Mouse (Mus musculus) lung, embryonic 16.5 days (tissue): ENCODE results near the gene Rps6ka1. TPM values are rescaled to one million over a fixed set of nuclear protein-coding genes. Genes with fewer than 3 reads are reported as not detected.

Experiments
- ATAC-seq: fragments of 200-750 bp; cut with Nextera tagmentation; 2 replicates; pipeline ENCODE4 v1.8.0; 2017; ENCODE audit warnings: low read depth, mild to moderate bottlenecking, moderate library complexity
- H3K27ac ChIP-seq: fragments of 300-500 bp; sonication (generic); 2 replicates; pipeline ENCODE4 v1.5.1; 2014; ENCODE audit warnings: mild to moderate bottlenecking, control low read depth, low read length
- H3K27me3 ChIP-seq: fragments of 300-500 bp; sonication (generic); 2 replicates; pipeline ENCODE4 v1.6.1; 2014; ENCODE audit warnings: low read depth, low read length, mixed read lengths; ENCODE audit not compliant: control insufficient read depth, insufficient read depth
- H3K36me3 ChIP-seq: fragments of 300-500 bp; sonication (generic); 2 replicates; pipeline ENCODE4 v1.6.1; 2014; ENCODE audit warnings: low read length; ENCODE audit not compliant: control insufficient read depth, insufficient read depth
- H3K4me1 ChIP-seq: fragments of 300-500 bp; sonication (generic); replicated peaks from 2 replicates; pipeline ENCODE4 v1.6.1; 2014; ENCODE audit warnings: low read length, mixed read lengths; ENCODE audit not compliant: control insufficient read depth, insufficient read depth
- H3K4me2 ChIP-seq: fragments of 300-500 bp; sonication (generic); 2 replicates; pipeline ENCODE4 v1.6.1; 2014; ENCODE audit warnings: low read depth, low read length, control low read depth
- H3K4me3 ChIP-seq: fragments of 300-500 bp; sonication (generic); 2 replicates; pipeline ENCODE4 v1.5.1; 2014; ENCODE audit warnings: mild to moderate bottlenecking, low read length, control low read depth
- H3K9ac ChIP-seq: fragments of 300-500 bp; sonication (generic); 2 replicates; pipeline ENCODE4 v1.6.1; 2014; ENCODE audit warnings: low read length, control low read depth
- H3K9me3 ChIP-seq: fragments of 300-500 bp; sonication (generic); 2 replicates; pipeline ENCODE4 v1.6.1; 2016; ENCODE audit warnings: low read length; ENCODE audit not compliant: control insufficient read depth
- WGBS: fragments of 180-500 bp; shearing (Covaris S2); extraction: QIAGEN DNeasy Blood & Tissue Kit; methylation state at CpG from one replicate; pipeline ENCODE4 v1.1.7; 2014; 5-methylcytosine and 5-hydroxymethylcytosine counted together
- polyA plus RNA-seq: library from polyadenylated mRNA; unstranded; fragments of >200 nt; fragmentation: Nextera tagmentation; extraction: Ambion mirVana; gene quantifications from 2 replicates; pipeline ENCODE4 v1.2.1, GENCODE M21; 2015

Rps6ka1 gene
- polyA plus RNA-seq, 1 experiment from 2014 or later: 46.1 TPM

DNA sequence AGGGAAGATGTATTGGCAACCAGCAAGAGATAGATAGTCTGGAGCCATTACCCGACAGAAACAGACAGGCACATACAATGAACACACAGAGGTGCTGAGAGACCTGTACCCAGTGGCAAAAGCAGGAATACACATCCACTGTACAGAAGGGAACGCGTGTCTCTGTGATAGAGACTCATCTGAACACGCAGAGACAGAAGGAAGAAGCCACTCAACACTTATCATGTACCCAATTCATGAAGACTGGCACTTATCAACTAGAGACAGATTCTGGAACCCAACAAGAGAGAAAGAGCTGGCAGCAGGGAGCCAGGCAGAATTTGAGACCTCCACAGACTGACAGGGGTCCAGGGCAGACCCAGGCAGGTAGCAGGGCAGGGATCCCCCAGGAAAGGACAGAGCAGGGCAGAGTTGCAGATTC lies 14.2 kb downstream of the Rps6ka1 start:
- H3K36me3 ChIP-seq: no peaks in the 10 kb centered on the region
- no peaks in the 10 kb centered on the region; the same call in 1 of the 2 replicates for H3K4me1 ChIP-seq
- no peak overlapping the region for H3K9ac ChIP-seq
- no peaks in the 10 kb centered on the region for H3K27me3 ChIP-seq
- H3K4me2 ChIP-seq: no peak overlapping the region
- no peak for ATAC-seq
- no peak overlapping the region for H3K27ac ChIP-seq
- WGBS: 85% methylated on average over 4 of the region's 4 CpGs
- no peaks in the 10 kb centered on the region for H3K9me3 ChIP-seq
- H3K4me3 ChIP-seq: no peak overlapping the region

DNA sequence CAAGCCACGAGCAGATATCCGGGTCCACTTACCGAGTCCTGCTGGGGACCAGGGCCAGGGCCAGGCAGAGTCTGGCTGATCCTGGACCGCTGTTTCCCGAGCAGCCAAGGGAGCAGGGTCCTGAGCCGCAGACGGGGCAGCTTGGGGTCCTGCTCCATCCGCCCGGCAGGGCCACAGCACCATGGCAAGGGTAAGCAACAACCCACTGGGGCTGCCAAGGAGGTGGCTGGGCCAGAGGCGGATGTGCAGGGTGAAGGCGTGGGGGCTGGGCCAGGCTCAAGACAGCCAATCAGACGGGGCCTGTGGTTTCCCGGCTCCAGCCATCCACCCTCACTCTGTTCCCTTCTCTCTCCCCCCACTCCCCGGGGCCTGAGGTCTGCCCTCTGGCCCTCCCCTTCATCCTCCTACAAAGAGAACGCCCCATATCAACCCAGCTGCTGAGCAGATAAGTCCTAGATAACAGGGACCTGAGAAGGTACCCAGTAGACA lies 14.7 kb downstream of the Rps6ka1 start:
- no peaks in the 10 kb centered on the region for H3K9me3 ChIP-seq
- no peak overlapping the region for H3K9ac ChIP-seq
- no peaks in the 10 kb centered on the region for H3K27me3 ChIP-seq
- H3K36me3 ChIP-seq: no peaks in the 10 kb centered on the region
- H3K27ac ChIP-seq: no peak overlapping the region
- ATAC-seq: peak; percentile 37; the same call in 1 of the 2 replicates
- no peaks in the 10 kb centered on the region; the same call in 1 of the 2 replicates for H3K4me1 ChIP-seq
- 61% methylated on average over 15 of the region's 15 CpGs for WGBS
- H3K4me3 ChIP-seq: peak overlapping the region; percentile 12; the same call in 1 of the 2 replicates
- no peak overlapping the region for H3K4me2 ChIP-seq

DNA sequence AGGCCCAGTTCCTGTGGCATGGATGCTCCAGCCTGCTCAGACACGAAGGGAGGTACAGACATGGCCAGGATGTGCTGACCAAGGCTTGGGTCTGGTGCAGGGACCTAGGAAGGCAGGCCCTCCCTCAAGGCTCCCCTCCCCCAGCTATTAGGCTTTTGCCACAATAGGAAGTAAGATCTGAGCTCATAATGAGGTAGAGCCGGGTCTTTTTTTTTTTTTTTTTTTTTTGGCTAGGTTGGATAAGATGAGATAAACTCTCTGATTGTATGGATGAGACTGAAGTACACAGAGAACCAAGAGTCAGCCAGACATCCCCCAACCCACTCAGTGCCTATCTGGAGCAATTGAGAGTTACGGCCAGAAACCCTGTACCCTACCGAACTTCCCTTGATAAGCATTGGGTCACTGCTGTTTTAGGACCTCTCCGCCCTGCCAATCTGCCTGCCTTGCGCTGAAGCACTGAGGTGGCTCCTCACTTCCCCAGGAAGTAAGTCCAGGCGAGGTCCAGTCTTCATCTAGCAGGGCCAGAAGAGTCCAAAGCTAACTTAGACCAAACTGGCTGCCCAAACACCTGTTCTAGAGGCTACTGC lies 15.3 kb downstream of the Rps6ka1 start:
- no peak overlapping the region for H3K27ac ChIP-seq
- H3K27me3 ChIP-seq: no peaks in the 10 kb centered on the region
- H3K9ac ChIP-seq: no peak overlapping the region
- no peaks in the 10 kb centered on the region for H3K36me3 ChIP-seq
- no peaks in the 10 kb centered on the region; the same call in 1 of the 2 replicates for H3K4me1 ChIP-seq
- 79% methylated on average over 7 of the region's 7 CpGs for WGBS
- ATAC-seq: no peak
- H3K4me2 ChIP-seq: no peak overlapping the region
- no peaks in the 10 kb centered on the region for H3K9me3 ChIP-seq
- peak overlapping the region; percentile 12; the same call in 1 of the 2 replicates for H3K4me3 ChIP-seq

DNA sequence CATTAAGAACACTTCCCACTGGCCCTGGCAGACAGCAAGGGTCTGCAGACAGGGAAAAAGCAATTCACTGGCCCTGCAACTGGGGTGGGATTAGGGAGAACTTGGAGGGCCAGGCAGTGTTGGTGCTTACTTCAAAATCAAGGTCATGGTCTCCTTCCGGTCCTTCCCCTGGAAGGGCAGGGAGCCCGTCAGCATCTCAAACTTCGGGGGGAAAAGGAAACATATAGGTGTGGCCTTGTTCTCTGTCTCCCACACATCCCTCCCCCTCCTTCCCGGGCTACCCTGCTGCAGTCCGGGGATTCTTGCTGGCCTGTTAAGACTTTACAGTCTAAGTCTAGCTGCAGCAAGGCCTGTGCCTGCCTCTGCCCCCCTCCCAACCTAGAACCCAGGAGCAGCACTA lies 22.4 kb downstream of the Rps6ka1 start:
- Histone ChIP-seq H3K27me3 (no peaks in the 10 kb centered on the region), H3K9ac (no peak overlapping the region), H3K4me1 (0 out of 2 replicates have a peak, but pooled peaks cover 2% of the 10 kb centered on the region), H3K4me2 (no peak overlapping the region), H3K27ac (peak overlapping the region; percentile 46), H3K4me3 (no peak overlapping the region), H3K9me3 (no peaks in the 10 kb centered on the region), H3K36me3 (0 out of 2 replicates have a peak, but pooled peaks cover 7% of the 10 kb centered on the region)
- no peak for ATAC-seq
- 62% methylated on average over 5 of the region's 5 CpGs for WGBS

DNA sequence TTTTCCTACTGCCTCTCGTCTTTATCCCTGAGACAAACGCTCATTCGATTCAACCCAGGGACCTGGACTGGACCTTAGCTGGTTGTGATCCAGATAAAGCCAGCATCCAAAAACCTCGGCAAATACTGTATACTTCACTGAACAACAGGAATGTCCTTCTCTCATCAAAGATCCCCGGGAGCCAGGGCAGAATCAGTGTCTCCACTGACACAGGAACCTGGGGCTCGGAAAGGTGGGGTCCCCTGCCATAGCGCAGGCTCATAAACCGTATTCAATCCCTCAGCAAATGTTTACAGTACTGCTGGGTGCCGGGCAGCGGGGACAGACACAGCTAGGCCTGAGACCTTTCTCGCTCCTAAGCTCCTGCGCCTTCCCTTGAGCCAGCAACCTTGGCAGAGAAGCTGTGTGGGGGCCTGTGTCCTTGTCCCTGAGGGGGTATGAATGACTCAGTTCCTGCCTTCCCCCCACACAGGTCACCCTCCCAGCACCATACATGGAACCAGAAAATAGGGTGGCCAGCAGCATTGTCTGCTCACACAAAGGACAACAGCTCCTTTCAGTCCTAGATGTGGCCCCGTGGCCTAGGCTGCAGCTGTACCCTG lies 23.1 kb downstream of the Rps6ka1 start:
- 0 out of 2 replicates have a peak, but pooled peaks cover 2% of the 10 kb centered on the region for H3K4me1 ChIP-seq
- WGBS: 57% methylated on average over 13 of the region's 13 CpGs
- H3K9me3 ChIP-seq: no peaks in the 10 kb centered on the region
- H3K27ac ChIP-seq: peak overlapping the region; percentile 46
- H3K4me3 ChIP-seq: no peak overlapping the region
- H3K27me3 ChIP-seq: no peaks in the 10 kb centered on the region
- H3K36me3 ChIP-seq: 0 out of 2 replicates have a peak, but pooled peaks cover 11% of the 10 kb centered on the region
- H3K9ac ChIP-seq: no peak overlapping the region; the same call in 1 of the 2 replicates
- H3K4me2 ChIP-seq: no peak overlapping the region
- ATAC-seq: no peak

DNA sequence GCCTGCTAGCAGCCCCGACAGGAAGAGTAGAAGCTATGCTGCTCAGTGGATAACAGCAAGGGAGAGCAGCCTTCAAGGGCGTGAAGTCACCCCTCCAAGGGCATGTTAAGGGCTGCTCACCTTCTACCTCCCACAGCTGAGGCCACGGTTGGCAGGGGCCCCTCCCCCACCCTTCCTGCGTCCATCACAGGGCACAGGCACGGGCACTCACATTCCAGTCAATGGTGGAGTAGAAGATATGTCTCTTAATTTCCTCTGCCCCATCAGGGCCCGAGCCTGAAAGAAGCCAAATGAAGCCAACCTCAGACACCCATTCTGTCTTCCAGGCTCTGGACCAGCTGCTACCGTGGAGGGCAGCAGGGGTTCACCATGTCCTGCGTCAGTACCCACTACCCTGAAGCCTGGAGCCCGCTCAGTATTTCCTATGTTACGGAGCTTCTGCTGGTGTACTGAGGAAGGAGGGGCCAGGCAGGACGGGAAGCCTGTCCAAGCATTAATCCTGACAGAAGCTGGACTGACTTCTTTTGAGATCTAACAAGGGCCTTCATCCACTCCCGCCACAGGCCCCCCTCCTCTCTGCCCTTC lies 23.7 kb downstream of the Rps6ka1 start:
- ATAC-seq: no peak

DNA sequence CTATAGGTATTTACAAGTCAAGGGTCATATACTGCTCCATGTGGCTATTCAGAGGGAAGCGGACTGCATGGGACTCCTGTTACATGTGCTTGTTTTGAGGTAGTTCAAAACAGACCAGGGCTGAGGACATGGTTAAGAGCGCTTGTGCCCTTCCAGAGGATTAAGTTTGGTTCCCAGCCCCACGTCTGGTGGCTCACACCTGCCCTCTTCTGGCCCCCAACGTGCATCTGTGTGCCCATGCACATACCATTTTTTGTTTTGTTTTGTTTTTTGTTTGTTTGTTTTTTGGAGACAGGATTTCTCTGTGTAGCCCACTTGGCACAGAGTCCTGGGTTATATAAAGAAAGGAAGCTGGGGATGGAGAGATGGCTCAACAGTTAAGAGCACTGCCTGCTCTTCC lies 30.1 kb downstream of the Rps6ka1 start:
- H3K27me3 ChIP-seq: no peaks in the 10 kb centered on the region
- H3K36me3 ChIP-seq: peaks cover 11% of the 10 kb centered on the region; the same call in 1 of the 2 replicates
- ATAC-seq: no peak
- H3K27ac ChIP-seq: no peak overlapping the region
- H3K4me1 ChIP-seq: no peaks in the 10 kb centered on the region
- H3K9me3 ChIP-seq: no peaks in the 10 kb centered on the region
- no peak overlapping the region for H3K9ac ChIP-seq
- no peak overlapping the region for H3K4me3 ChIP-seq
- 74% methylated on average over 4 of the region's 4 CpGs for WGBS
- H3K4me2 ChIP-seq: no peak overlapping the region

More for the DNA sequence above, 23.7 kb downstream of the Rps6ka1 start:
- Histone ChIP-seq H3K9ac (no peak overlapping the region), H3K4me3 (no peak overlapping the region), H3K9me3 (no peaks in the 10 kb centered on the region), H3K27me3 (no peaks in the 10 kb centered on the region), H3K27ac (no peak overlapping the region), H3K4me1 (0 out of 2 replicates have a peak, but pooled peaks cover 2% of the 10 kb centered on the region), H3K36me3 (0 out of 2 replicates have a peak, but pooled peaks cover 11% of the 10 kb centered on the region), H3K4me2 (no peak overlapping the region)
- 66% methylated on average over 12 of the region's 12 CpGs for WGBS

DNA sequence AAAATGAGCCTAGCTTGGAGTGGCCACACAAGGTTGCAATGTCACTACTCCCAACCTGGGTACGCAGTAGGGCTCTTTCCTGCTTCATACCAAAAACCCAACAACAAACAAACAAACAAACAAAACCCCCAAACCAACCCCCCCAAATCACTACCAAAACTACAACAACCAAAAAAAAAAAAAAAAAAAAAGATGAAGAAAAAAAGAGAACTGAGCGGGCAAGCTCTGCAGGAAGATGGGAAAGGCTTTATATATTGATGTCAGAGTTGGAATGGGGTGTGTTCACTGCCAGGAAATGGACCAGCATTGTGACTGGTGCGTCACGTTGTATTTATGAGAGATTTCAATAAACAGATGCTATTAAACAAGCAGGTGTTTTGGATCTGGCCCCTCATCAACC lies 33.0 kb downstream of the Rps6ka1 start:
- no peaks in the 10 kb centered on the region for H3K27me3 ChIP-seq
- H3K36me3 ChIP-seq: peaks cover 5% of the 10 kb centered on the region
- H3K4me2 ChIP-seq: no peak overlapping the region
- ATAC-seq: no peak
- no peaks in the 10 kb centered on the region for H3K9me3 ChIP-seq
- H3K4me3 ChIP-seq: no peak overlapping the region
- H3K4me1 ChIP-seq: no peaks in the 10 kb centered on the region
- no peak overlapping the region for H3K9ac ChIP-seq
- WGBS: 78% methylated on average over 4 of the region's 4 CpGs
- H3K27ac ChIP-seq: no peak overlapping the region

DNA sequence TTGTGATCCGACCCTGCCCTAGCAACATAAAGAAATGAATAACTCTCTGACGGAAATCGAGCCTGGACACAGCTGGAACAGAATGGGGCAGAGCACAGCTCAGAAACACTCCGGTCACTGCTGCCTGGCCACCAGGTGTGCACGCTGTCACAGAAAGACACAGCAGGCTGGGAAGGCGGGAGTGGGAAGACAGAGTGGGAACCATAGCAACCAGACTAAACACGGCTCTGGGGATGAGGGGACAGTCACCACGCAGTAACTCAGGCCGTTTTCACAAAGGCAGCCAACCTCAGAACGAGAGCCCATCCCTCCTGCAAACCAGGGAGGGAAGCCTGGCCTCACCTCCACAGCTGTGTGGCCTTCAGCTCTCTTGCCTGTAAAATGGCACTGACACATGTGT lies 34.0 kb downstream of the Rps6ka1 start:
- no peak for ATAC-seq
- Histone ChIP-seq H3K36me3 (peaks cover 7% of the 10 kb centered on the region), H3K27me3 (no peaks in the 10 kb centered on the region), H3K9ac (no peak overlapping the region), H3K4me3 (no peak overlapping the region), H3K27ac (no peak overlapping the region), H3K4me2 (no peak overlapping the region), H3K9me3 (no peaks in the 10 kb centered on the region), H3K4me1 (no peaks in the 10 kb centered on the region)
- WGBS: 53% methylated on average over 10 of the region's 10 CpGs
